Mouse (Mus musculus) C2C12 (cell line): ENCODE results near the gene Schip1. TPM values are rescaled to one million over a fixed set of nuclear protein-coding genes. Genes with fewer than 3 reads are reported as not detected.

Experiments used
- H3K27me3 ChIP-seq: one replicate; pipeline ENCODE4 v1.6.1; 2011; ENCODE audit not compliant: control insufficient read depth, insufficient read depth, insufficient read length
- H3K36me3 ChIP-seq: one replicate; pipeline ENCODE4 v1.6.1; 2011; ENCODE audit not compliant: control insufficient read depth, insufficient read depth
- H3K4me3 ChIP-seq: one replicate; pipeline ENCODE4 v1.5.1; 2011; ENCODE audit warnings: mild to moderate bottlenecking, control low read depth; ENCODE audit not compliant: poor library complexity, insufficient read depth, severe bottlenecking
- H3K79me2 ChIP-seq: one replicate; pipeline ENCODE4 v1.6.1; 2011; ENCODE audit not compliant: control insufficient read depth, insufficient read depth
- H3K79me3 ChIP-seq: one replicate; pipeline ENCODE4 v1.6.1; 2011; ENCODE audit warnings: low read depth, control low read depth
- H3ac ChIP-seq: one replicate; pipeline ENCODE3; 2011; ENCODE audit warnings: low read depth; ENCODE audit not compliant: control insufficient read depth, insufficient read length
- CEBPB ChIP-seq: IDR thresholded peaks from one replicate; pipeline ENCODE4 v1.6.1; 2011; ENCODE audit warnings: low read depth, mild to moderate bottlenecking, control low read depth, moderate library complexity
- CTCF ChIP-seq: IDR thresholded peaks from one replicate; pipeline ENCODE4 v1.5.1; 2011; ENCODE audit not compliant: control insufficient read depth, insufficient read depth, insufficient read length
- FOSL1 ChIP-seq: IDR thresholded peaks from one replicate; pipeline ENCODE4 v1.8.0; 2011; ENCODE audit warnings: mild to moderate bottlenecking, low read length; ENCODE audit not compliant: poor library complexity, insufficient read depth, severe bottlenecking
- MAX ChIP-seq: IDR thresholded peaks from one replicate; pipeline ENCODE4 v1.6.1; 2011; ENCODE audit warnings: mild to moderate bottlenecking, control low read depth
- MYOD1 ChIP-seq: IDR thresholded peaks from one replicate; pipeline ENCODE4 v1.6.1; 2011; ENCODE audit warnings: low read depth; ENCODE audit not compliant: control insufficient read depth, insufficient read length
- MYOG ChIP-seq: IDR thresholded peaks from one replicate; pipeline ENCODE4 v1.6.1; 2011; ENCODE audit not compliant: control insufficient read depth, insufficient read length; ENCODE audit errors: extremely low read depth
- USF1 ChIP-seq: IDR thresholded peaks from one replicate; pipeline ENCODE4 v1.6.1; 2011; ENCODE audit warnings: low read depth, mild to moderate bottlenecking, control low read depth, moderate library complexity
- polyA plus RNA-seq: library from polyadenylated mRNA; unstranded; fragments of >200 nt; fragmentation: generic; extraction: Trizol; gene quantifications from one replicate; pipeline ENCODE4 v1.2.1, GENCODE M21; 2012; ENCODE audit warnings: missing spikeins

Gene Schip1
- polyA plus RNA-seq, 1 experiment, result 28.6 TPM

- H3K4me3 ChIP-seq, result no peak overlapping the region
- no peak overlapping the region for H3ac ChIP-seq
- no peaks in the 10 kb centered on the region for H3K36me3 ChIP-seq
- TF ChIP-seq FOSL1, result no peak
- H3K79me2 ChIP-seq, result peaks cover 38% of the 10 kb centered on the region
- peaks cover 12% of the 10 kb centered on the region for H3K79me3 ChIP-seq
- H3K27me3 ChIP-seq, result no peaks in the 10 kb centered on the region
Observed at GRCm38 (mm10) chr3:68560057-68560456, 495.5 kb downstream of the Schip1 start.

GRCm38 (mm10) chr3:68562838-68563237 lies 498.2 kb downstream of the Schip1 start:
- peaks cover 4% of the 10 kb centered on the region for H3K79me3 ChIP-seq
- H3K27me3 ChIP-seq, result no peaks in the 10 kb centered on the region
- no peak overlapping the region for H3ac ChIP-seq
- H3K79me2 ChIP-seq, result peaks cover 25% of the 10 kb centered on the region
- peaks cover 3% of the 10 kb centered on the region for H3K36me3 ChIP-seq
- TF ChIP-seq CEBPB, result no peak
- no peak for TF ChIP-seq MAX
- TF ChIP-seq MYOD1, result no peak
- no peak for TF ChIP-seq USF1
- TF ChIP-seq CTCF, result no peak
- no peak for TF ChIP-seq MYOG
- no peak overlapping the region for H3K4me3 ChIP-seq

GRCm38 (mm10) chr3:68563922-68564321 lies 499.3 kb downstream of the Schip1 start:
- Histone ChIP-seq H3ac (no peak overlapping the region), H3K4me3 (no peak overlapping the region), H3K27me3 (no peaks in the 10 kb centered on the region), H3K79me3 (peaks cover 4% of the 10 kb centered on the region), H3K36me3 (peaks cover 3% of the 10 kb centered on the region), H3K79me2 (peaks cover 25% of the 10 kb centered on the region)
- TF ChIP-seq MYOG (no peak), CEBPB (no peak), CTCF (no peak), FOSL1 (no peak), USF1 (no peak), MYOD1 (no peak), MAX (no peak)

GRCm38 (mm10) chr3:68564978-68565674 lies 500.5 kb downstream of the Schip1 start:
- peaks cover 29% of the 10 kb centered on the region for H3K79me2 ChIP-seq
- no peaks in the 10 kb centered on the region for H3K27me3 ChIP-seq
- peaks cover 3% of the 10 kb centered on the region for H3K36me3 ChIP-seq
- H3K4me3 ChIP-seq, result no peak overlapping the region
- H3ac ChIP-seq, result no peak overlapping the region
- peaks cover 6% of the 10 kb centered on the region for H3K79me3 ChIP-seq
- TF ChIP-seq MYOD1, result no peak
- TF ChIP-seq CTCF, result no peak
- TF ChIP-seq CEBPB, result no peak
- no peak for TF ChIP-seq FOSL1
- TF ChIP-seq USF1, result no peak
- TF ChIP-seq MAX, result no peak
- TF ChIP-seq MYOG, result no peak

GRCm38 (mm10) chr3:68565675-68566055 lies 501.1 kb downstream of the Schip1 start:
- Histone ChIP-seq H3K79me3 (peaks cover 6% of the 10 kb centered on the region), H3K79me2 (peaks cover 35% of the 10 kb centered on the region), H3ac (no peak overlapping the region), H3K4me3 (no peak overlapping the region), H3K36me3 (peaks cover 3% of the 10 kb centered on the region), H3K27me3 (no peaks in the 10 kb centered on the region)
- TF ChIP-seq FOSL1, result no peak
- no peak for TF ChIP-seq MAX
- no peak for TF ChIP-seq CEBPB
- no peak for TF ChIP-seq MYOG
- TF ChIP-seq CTCF, result no peak
- TF ChIP-seq MYOD1, result no peak
- TF ChIP-seq USF1, result no peak

GRCm38 (mm10) chr3:68567581-68567980 lies 503.0 kb downstream of the Schip1 start:
- Histone ChIP-seq H3K4me3 (no peak overlapping the region), H3K27me3 (no peaks in the 10 kb centered on the region), H3K36me3 (peaks cover 3% of the 10 kb centered on the region), H3ac (no peak overlapping the region), H3K79me3 (peaks cover 11% of the 10 kb centered on the region), H3K79me2 (peaks cover 36% of the 10 kb centered on the region)
- no peak for TF ChIP-seq FOSL1
- no peak for TF ChIP-seq MYOG
- no peak for TF ChIP-seq MYOD1
- no peak for TF ChIP-seq CTCF
- no peak for TF ChIP-seq MAX
- TF ChIP-seq USF1, result no peak
- no peak for TF ChIP-seq CEBPB
